Mouse (Mus musculus) CH12.LX (cell line): ENCODE results near the gene Arhgef12. TPM values are rescaled to one million over a fixed set of nuclear protein-coding genes. Genes with fewer than 3 reads are reported as not detected.
A peak's percentile ranks its signal among the peaks of the same experiment; 100 is the strongest.
"Not testable (repeated sequence)": the region's sequence is repeated elsewhere in the genome, so short reads cannot be mapped to it uniquely, and the experiment has no call there.

Experiments
- DNase-seq: peaks from one replicate; pipeline ENCODE4 v3.0.0-alpha.2; 2013; ENCODE audit errors: extremely low read depth
- H3K27ac ChIP-seq: 2 replicates; pipeline ENCODE4 v1.5.1; 2012; ENCODE audit warnings: low read depth, mild to moderate bottlenecking, control low read depth, moderate library complexity; ENCODE audit not compliant: insufficient read depth
- H3K27me3 ChIP-seq: replicated peaks from 2 replicates; pipeline ENCODE3; 2012; ENCODE audit warnings: inconsistent platforms
- H3K36me3 ChIP-seq, 2 experiments: replicated peaks in 1 of 2; 2 replicates each; pipeline versions ENCODE3 to v1.6.1; 2012; ENCODE audit warnings: inconsistent platforms in 1 of 2, low read length in 1 of 2, mild to moderate bottlenecking in 1 of 2, mixed read lengths in 1 of 2, moderate library complexity in 1 of 2; ENCODE audit not compliant: control insufficient read depth in 1 of 2, insufficient read depth in 1 of 2
- H3K4me1 ChIP-seq, 2 experiments: 2 replicates each; pipeline ENCODE4 v1.6.1; 2012; ENCODE audit warnings: inconsistent platforms in 1 of 2, moderate library complexity in 1 of 2; ENCODE audit not compliant: insufficient read depth in 2 of 2, control insufficient read depth in 1 of 2
- H3K4me2 ChIP-seq: 2 replicates; pipeline ENCODE4 v1.6.1; 2012; ENCODE audit warnings: low read depth, mild to moderate bottlenecking, control low read depth; ENCODE audit not compliant: poor library complexity, insufficient read depth, severe bottlenecking
- H3K4me3 ChIP-seq, 3 experiments: fragments of 150-350 bp in 1 of 3; sonication (generic) in 1 of 3; replicated peaks in 1 of 3; 2 replicates each; pipeline versions ENCODE3 to v1.5.1; 2011 to 2012; ENCODE audit warnings: low read depth in 2 of 3, low read length in 2 of 3, mild to moderate bottlenecking in 2 of 3, moderate library complexity in 2 of 3, control low read depth in 1 of 3, improper control_type of control experiment in 1 of 3, inconsistent platforms in 1 of 3, mixed read lengths in 1 of 3; ENCODE audit not compliant: poor library complexity in 1 of 3
- H3K79me2 ChIP-seq: replicated peaks from 2 replicates; pipeline ENCODE4 v1.6.1; 2012; ENCODE audit warnings: mild to moderate bottlenecking, moderate library complexity; ENCODE audit not compliant: control insufficient read depth, poor library complexity, insufficient read depth, severe bottlenecking; ENCODE audit errors: extremely low read depth
- H3K9ac ChIP-seq: 2 replicates; pipeline ENCODE4 v1.6.1; 2012; ENCODE audit warnings: low read depth, mild to moderate bottlenecking, control low read depth, moderate library complexity; ENCODE audit not compliant: insufficient read depth
- H3K9me3 ChIP-seq: replicated peaks from 2 replicates; pipeline ENCODE3; 2012; ENCODE audit warnings: low read length, inconsistent platforms, mixed read lengths
- CTCF ChIP-seq, 2 experiments: IDR thresholded peaks in 1 of 2; conservative IDR thresholded peaks in 1 of 2; 2 replicates each; pipeline ENCODE4 v1.5.1; 2011 to 2012; ENCODE audit warnings: low read depth in 2 of 2, low read length in 2 of 2, improper control_type of control experiment in 1 of 2, inconsistent platforms in 1 of 2, mild to moderate bottlenecking in 1 of 2, moderate library complexity in 1 of 2
- ETS1 ChIP-seq: conservative IDR thresholded peaks from 2 replicates; pipeline ENCODE4 v1.6.1; 2012; ENCODE audit warnings: low read depth, mild to moderate bottlenecking, inconsistent platforms, low read length, improper control_type of control experiment, moderate library complexity
- MAX ChIP-seq: IDR thresholded peaks from 2 replicates; pipeline ENCODE4 v1.6.1; 2011; ENCODE audit warnings: low read length, improper control_type of control experiment
- MEF2A ChIP-seq: IDR thresholded peaks from 2 replicates; pipeline ENCODE4 v1.6.1; 2014; ENCODE audit warnings: low read depth, mild to moderate bottlenecking, inconsistent platforms, low read length, improper control_type of control experiment, borderline replicate concordance
- MXI1 ChIP-seq: IDR thresholded peaks from 2 replicates; pipeline ENCODE4 v1.6.1; 2011; ENCODE audit warnings: mild to moderate bottlenecking, low read depth, low read length, improper control_type of control experiment
- RAD21 ChIP-seq: IDR thresholded peaks from 2 replicates; pipeline ENCODE4 v1.6.1; 2011; ENCODE audit warnings: low read depth, mild to moderate bottlenecking, low read length, improper control_type of control experiment, moderate library complexity
- SMC3 ChIP-seq: IDR thresholded peaks from 2 replicates; pipeline ENCODE4 v1.6.1; 2011; ENCODE audit warnings: low read depth, low read length, improper control_type of control experiment
- TBP ChIP-seq: conservative IDR thresholded peaks from 2 replicates; pipeline ENCODE4 v1.6.1; 2011; ENCODE audit warnings: low read depth, low read length, improper control_type of control experiment
- USF1 ChIP-seq: IDR thresholded peaks from 2 replicates; pipeline ENCODE4 v1.6.1; 2014; ENCODE audit warnings: low read depth, mild to moderate bottlenecking, inconsistent platforms, low read length, improper control_type of control experiment
- dilution Hi-C: fragments of 300-500 bp; cut with MboI; formaldehyde crosslinking; loops from 2 replicates; pipeline ENCODE4 v1.14.3; 2020; ENCODE audit warnings: low sequenced_read_pairs; ENCODE audit not compliant: extremely low pct_unique_long_range_greater_than_20kb, extremely low pct_ligation_motif_present
- in situ Hi-C: fragments of 300-500 bp; cut with MboI; formaldehyde crosslinking; loops from 3 replicates; pipeline ENCODE4 v1.14.3; 2019; ENCODE audit warnings: low sequenced_read_pairs, low pct_ligation_motif_present, low pct_unique_long_range_greater_than_20kb, mixed read lengths
- polyA plus RNA-seq: library from polyadenylated mRNA; unstranded; fragments of >175 nt; gene quantifications from 2 replicates; pipeline ENCODE4 v1.2.1, GENCODE M21; 2012; ENCODE audit warnings: low read depth; ENCODE audit not compliant: insufficient read length
- total RNA-seq, 2 experiments: library from RNA; depleted of rRNA; stranded (reverse); fragments of 300-350 nt in 1 of 2; fragments of >200 nt in 1 of 2; gene quantifications; 2 replicates each; pipeline ENCODE4 v1.2.3; 2012 to 2014

Gene Arhgef12
- total and polyA plus RNA-seq, 3 experiments = 4.9 to 9.4 (median 8.7) TPM

- Histone ChIP-seq H3K4me3 (no peak overlapping the region), H3K79me2 (no peaks in the 10 kb centered on the region), H3K27ac (no peak overlapping the region), H3K9me3 (peaks cover 3% of the 10 kb centered on the region), H3K36me3 (no peaks in the 10 kb centered on the region), H3K4me2 (no peak overlapping the region), H3K4me1 (no peaks in the 10 kb centered on the region), H3K27me3 (peaks cover 11% of the 10 kb centered on the region), H3K9ac (no peak overlapping the region)
- DNase-seq = no peak
- in situ Hi-C loops = no loop called here
- dilution Hi-C loops = no loop called here
- TF ChIP-seq MXI1 (no peak), USF1 (no peak)
Measured at GRCm38 (mm10) chr9:43127101-43127787, 20.2 kb upstream of the Arhgef12 start.

GRCm38 (mm10) chr9:43122379-43122778 lies 15.3 kb upstream of the Arhgef12 start:
- Histone ChIP-seq H3K79me2 (no peaks in the 10 kb centered on the region), H3K9ac (no peak overlapping the region), H3K9me3 (no peaks in the 10 kb centered on the region), H3K27ac (no peak overlapping the region), H3K36me3 (no peaks in the 10 kb centered on the region), H3K27me3 (peaks cover 9% of the 10 kb centered on the region), H3K4me1 (no peaks in the 10 kb centered on the region), H3K4me2 (no peak overlapping the region), H3K4me3 (no peak overlapping the region)
- in situ Hi-C loops = no loop called here
- DNase-seq = no peak
- dilution Hi-C loops = no loop called here
- no peak for TF ChIP-seq MEF2A
- TF ChIP-seq MAX = no peak
- peak in 1 of 2 experiments; percentile 59; a peak in 2 of 4 replicates for TF ChIP-seq CTCF (conservative IDR thresholded peaks at IDR 0.05 in 1 of 2, IDR thresholded peaks at IDR 0.05 in 1 of 2; ENCODE audit: low read depth in 2 of 2, low read length in 2 of 2)
- peak; percentile 31; the same call in 1 of the 2 replicates for TF ChIP-seq SMC3
- no peak for TF ChIP-seq ETS1
- TF ChIP-seq RAD21 = peak; percentile 36

GRCm38 (mm10) chr9:43121948-43122347 lies 14.9 kb upstream of the Arhgef12 start:
- H3K36me3 ChIP-seq, H3K4me3 ChIP-seq, DNase-seq, H3K27me3 ChIP-seq, in situ Hi-C loops, H3K9ac ChIP-seq, H3K4me1 ChIP-seq, H3K27ac ChIP-seq, dilution Hi-C loops, H3K4me2 ChIP-seq, H3K79me2 ChIP-seq, H3K9me3 ChIP-seq: not testable (repeated sequence)
- TF ChIP-seq TBP = 0 out of 2 replicates have a peak, but pooled peaks have one; percentile 51
